Mouse (Mus musculus) central nervous system, embryonic 14 days (tissue): ENCODE data around the gene Cops3. TPM values are rescaled to one million over a fixed set of nuclear protein-coding genes. Genes with fewer than 3 reads are reported as not detected.

Experiments
- polyA plus RNA-seq: library from polyadenylated mRNA; depleted of rRNA; stranded (reverse); fragments of >200 nt; gene quantifications from 2 replicates; pipeline ENCODE4 v1.2.3, GENCODE M21; 2012; rRNA removed

The Cops3 gene
- polyA plus RNA-seq = 92.3 and 97.7 TPM in 2 replicates

DNA sequence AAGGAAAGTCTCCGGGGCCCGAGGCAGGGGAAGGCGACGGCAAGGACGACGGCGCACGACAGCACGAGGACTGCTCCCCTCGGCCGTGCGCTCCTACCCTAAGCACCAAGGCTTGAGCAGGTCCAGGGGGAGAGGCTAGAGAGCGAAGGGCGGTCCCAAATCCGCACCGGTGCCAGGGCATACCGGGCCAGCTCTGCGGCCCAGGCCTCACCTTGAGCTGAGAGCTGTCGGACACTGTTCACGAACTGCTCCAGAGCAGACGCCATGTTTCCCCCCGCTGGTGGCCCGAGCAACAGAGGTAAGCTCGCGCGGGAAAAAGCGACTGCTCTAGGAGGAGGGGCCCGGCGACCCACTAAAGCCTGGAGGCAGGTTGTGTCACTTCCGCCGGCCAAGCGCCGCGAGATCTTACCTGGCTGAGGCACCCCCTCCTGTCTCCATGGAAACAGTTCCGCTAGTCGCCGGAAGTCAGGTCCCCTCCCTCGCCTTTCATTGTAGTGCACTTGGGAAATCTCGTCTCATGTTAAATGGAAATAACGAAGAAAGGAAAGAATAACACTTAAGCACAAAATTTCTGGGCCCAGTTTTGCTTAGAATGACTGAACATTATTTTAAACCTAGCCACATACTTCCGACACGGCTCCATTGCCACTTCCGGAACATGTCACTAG lies at the start of gene Cops3:
Gene Cops3 (minus strand): TSS at position 380 of the 668 bp plus-strand sequence.

DNA sequence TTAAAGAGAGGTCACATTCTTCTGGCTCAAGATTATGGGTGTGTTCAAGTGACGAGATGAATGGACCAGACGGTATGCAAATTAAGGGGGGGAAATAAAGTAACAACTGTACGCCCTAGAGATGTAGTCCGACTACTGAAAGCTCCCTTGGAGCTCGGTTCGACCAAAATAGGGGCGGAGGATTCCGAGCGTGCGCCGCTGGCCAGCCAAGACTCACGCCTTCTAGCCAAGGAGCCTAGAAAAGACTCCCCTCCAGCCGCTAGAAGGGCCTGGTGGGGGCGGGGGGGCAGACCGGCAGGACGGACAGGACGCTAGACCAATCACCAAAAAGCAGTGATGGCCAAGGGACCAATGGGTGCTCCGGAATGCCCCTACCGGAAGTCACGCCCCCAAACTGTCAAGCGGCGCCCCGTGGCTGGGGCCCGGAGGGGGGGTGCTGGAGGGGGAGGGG lies 605 bp downstream of the Cops3 start, which contains the start of gene Nt5m:
Gene Nt5m (plus strand): TSS at position 440 of the 451 bp plus-strand sequence.

DNA sequence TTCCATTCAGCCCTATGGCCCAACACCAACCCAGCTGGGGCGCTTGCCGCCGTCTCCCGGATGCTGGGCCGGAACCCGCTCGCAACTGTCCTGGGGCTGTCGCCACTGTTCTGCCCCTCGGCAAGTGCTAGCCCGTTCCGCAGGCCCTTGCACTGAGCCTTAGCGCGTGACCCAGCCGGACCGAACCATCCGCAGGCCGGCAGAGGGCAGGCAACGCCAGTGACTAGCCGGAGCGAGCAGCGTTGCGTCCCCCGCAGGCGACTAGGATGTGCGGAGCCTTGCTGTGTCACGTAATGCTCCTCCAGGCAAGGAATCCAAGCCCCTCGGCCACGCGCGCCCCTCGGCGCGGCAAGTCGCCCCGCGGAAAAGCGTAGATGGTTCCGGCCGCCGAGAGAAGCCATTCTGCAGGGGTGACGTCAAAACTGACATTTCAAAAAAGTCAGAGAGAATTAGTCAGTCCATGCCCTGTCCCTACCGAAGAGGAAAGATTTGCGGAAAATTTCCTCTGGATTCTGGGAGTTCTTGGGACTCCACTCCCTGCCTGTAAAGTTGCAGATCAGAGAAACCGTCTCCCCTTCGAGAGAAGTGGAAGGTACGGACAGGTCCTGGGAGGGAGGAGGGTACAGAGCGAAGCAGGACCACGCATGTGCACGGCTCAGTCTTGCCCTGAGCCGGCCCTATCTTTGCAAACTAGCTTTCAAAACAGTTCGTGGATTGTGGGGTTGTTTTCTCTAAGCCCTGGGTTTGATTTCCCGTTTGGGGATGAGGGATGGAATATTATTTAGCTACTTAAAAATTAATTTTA lies 29.8 kb downstream of the Cops3 start, which contains the start of gene Flcn:
Gene Flcn (minus strand): TSS at position 347 of the 805 bp plus-strand sequence.

DNA sequence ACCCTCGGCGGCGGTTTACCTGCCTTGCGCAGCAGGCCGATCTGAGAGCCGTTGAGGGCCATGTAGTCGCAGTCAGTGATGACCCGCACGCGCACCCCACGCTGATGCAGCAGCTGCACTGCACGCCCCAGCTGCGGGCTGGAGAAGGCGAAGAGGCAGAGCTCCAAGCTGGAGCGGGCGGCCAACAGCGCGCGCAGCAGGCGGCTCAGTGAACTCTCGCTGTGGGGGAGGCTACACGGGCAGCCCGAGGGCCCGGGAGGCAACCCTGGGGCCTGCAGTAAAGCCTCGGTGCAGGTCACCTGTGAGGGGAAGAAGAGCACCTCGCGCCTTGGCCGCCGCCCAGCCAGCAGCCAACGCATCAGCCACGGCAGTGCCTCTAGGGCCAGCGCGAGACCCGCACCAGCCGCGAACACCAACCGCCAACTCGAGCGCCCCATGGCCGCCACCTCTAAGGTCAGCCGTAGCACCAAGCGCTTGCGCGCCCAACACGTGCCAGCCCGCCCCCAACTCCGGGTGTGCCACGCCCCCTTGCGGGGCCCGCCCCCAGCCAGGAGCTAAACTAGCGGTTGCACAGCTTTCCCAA lies 52.3 kb downstream of the Cops3 start, which contains the start of gene Pld6:
Gene Pld6 (minus strand): TSS at position 447 of the 583 bp plus-strand sequence.

Other genes with a start within 250 kb of the Cops3 start
- gene Olfr223, start 246.5 kb downstream of the Cops3 start, polyA plus RNA-seq = not detected in 2 replicates
- 124 and 142 TPM in 2 replicates for gene Mprip, start 178.5 kb downstream of the Cops3 start, polyA plus RNA-seq
- gene Pld6, start 52.2 kb downstream of the Cops3 start, polyA plus RNA-seq = 3.5 and 4.5 TPM in 2 replicates
- 44.7 and 47.7 TPM in 2 replicates for gene Flcn, start 29.8 kb downstream of the Cops3 start, polyA plus RNA-seq
- 48.0 and 48.8 TPM in 2 replicates for gene Nt5m, start 391 bp downstream of the Cops3 start, polyA plus RNA-seq
- gene Med9, start 108.4 kb upstream of the Cops3 start, polyA plus RNA-seq = 21.7 and 22.9 TPM in 2 replicates
- gene Rasd1, start 125.1 kb upstream of the Cops3 start, polyA plus RNA-seq = 0.60 and 0.66 TPM in 2 replicates
- 6.0 and 7.0 TPM in 2 replicates for gene Pemt, start 206.7 kb upstream of the Cops3 start, polyA plus RNA-seq